Mouse (Mus musculus) forebrain, postnatal 0 days (tissue): ENCODE results near the gene Imp3. TPM values are rescaled to one million over a fixed set of nuclear protein-coding genes. Genes with fewer than 3 reads are reported as not detected.
"Not testable (repeated sequence)": the region's sequence is repeated elsewhere in the genome, so short reads cannot be mapped to it uniquely, and the experiment has no call there.

Source experiments
- ATAC-seq: fragments of 200-750 bp; cut with Nextera tagmentation; 2 replicates; pipeline ENCODE4 v1.8.0; 2017; ENCODE audit warnings: mild to moderate bottlenecking, moderate library complexity
- DNase-seq: peaks from one replicate; pipeline ENCODE4 v3.0.0-alpha.2; 2015
- H3K27ac ChIP-seq: fragments of 300-500 bp; sonication (generic); 2 replicates; pipeline ENCODE4 v1.5.1; 2014; ENCODE audit warnings: low read depth, mild to moderate bottlenecking, antibody characterized with exemption, low read length, moderate library complexity, mixed read lengths
- H3K27me3 ChIP-seq: fragments of 300-500 bp; sonication (generic); 2 replicates; pipeline ENCODE4 v1.6.1; 2014; ENCODE audit warnings: mild to moderate bottlenecking, low read length, mixed read lengths; ENCODE audit not compliant: insufficient read depth
- H3K36me3 ChIP-seq: fragments of 300-500 bp; sonication (generic); 2 replicates; pipeline ENCODE4 v1.6.1; 2014; ENCODE audit warnings: mild to moderate bottlenecking, moderate library complexity; ENCODE audit not compliant: insufficient read depth
- H3K4me1 ChIP-seq: fragments of 300-500 bp; sonication (generic); 2 replicates; pipeline ENCODE4 v1.6.1; 2014; ENCODE audit warnings: antibody characterized with exemption; ENCODE audit not compliant: insufficient read depth
- H3K4me2 ChIP-seq: fragments of 300-500 bp; sonication (generic); 2 replicates; pipeline ENCODE4 v1.6.1; 2014; ENCODE audit warnings: low read depth, mild to moderate bottlenecking, moderate library complexity
- H3K4me3 ChIP-seq: fragments of 300-500 bp; sonication (generic); 2 replicates; pipeline ENCODE4 v1.5.1; 2014; ENCODE audit warnings: low read depth, low read length, mixed read lengths
- H3K9ac ChIP-seq: fragments of 300-500 bp; sonication (generic); 2 replicates; pipeline ENCODE4 v1.6.1; 2014; ENCODE audit warnings: mild to moderate bottlenecking
- H3K9me3 ChIP-seq: fragments of 300-500 bp; sonication (generic); 2 replicates; pipeline ENCODE4 v1.6.1; 2016; ENCODE audit warnings: low read length
- CTCF ChIP-seq: sonication (generic); IDR thresholded peaks from 2 replicates; pipeline ENCODE4 v1.5.1; 2016; ENCODE audit warnings: antibody characterized with exemption, control low read depth, low read depth
- WGBS: fragments of 180-500 bp; shearing (Covaris S2); extraction: QIAGEN DNeasy Blood & Tissue Kit; methylation state at CpG from one replicate; pipeline ENCODE4 v1.1.7; 2014; 5-methylcytosine and 5-hydroxymethylcytosine counted together
- polyA plus RNA-seq: library from polyadenylated mRNA; unstranded; fragments of >200 nt; fragmentation: Nextera tagmentation; extraction: Ambion mirVana; gene quantifications from 2 replicates; pipeline ENCODE4 v1.2.1, GENCODE M21; 2015
- total RNA-seq: library from RNA; depleted of rRNA; stranded (reverse); fragments of >200 nt; gene quantifications from 2 replicates; pipeline ENCODE4 v1.2.3, GENCODE M21; 2014

Imp3 gene
- total and polyA plus RNA-seq, 2 experiments from 2014 or later = 87.5 to 136 TPM

DNA sequence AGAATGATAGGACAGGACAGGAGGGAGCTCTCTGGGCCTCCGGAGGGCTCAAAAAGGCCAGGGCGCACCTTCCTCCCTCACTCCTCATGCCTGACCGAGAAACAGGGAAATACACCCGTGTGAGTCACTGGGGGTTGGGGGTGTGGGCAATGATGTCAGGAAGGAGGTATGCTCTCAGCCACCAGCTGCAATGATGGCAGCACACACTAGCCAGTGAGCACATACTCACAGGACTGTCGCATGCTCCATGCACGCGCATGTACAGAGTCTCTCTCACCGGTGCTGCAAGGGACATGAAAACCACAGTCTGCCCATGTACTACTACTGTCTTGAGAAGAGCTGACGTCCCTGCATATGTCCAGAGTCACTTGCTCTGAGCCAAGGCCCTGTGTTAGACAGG is 29.7 kb upstream of the Imp3 start:
- ATAC-seq (no peak), DNase-seq (no peak)
- H3K9me3 ChIP-seq = no peaks in the 10 kb centered on the region
- 87% methylated on average over 9 of the region's 9 CpGs for WGBS
- H3K9ac ChIP-seq = no peak overlapping the region
- H3K4me3 ChIP-seq = no peak overlapping the region
- H3K4me1 ChIP-seq = no peaks in the 10 kb centered on the region
- no peak overlapping the region for H3K4me2 ChIP-seq
- no peaks in the 10 kb centered on the region for H3K27me3 ChIP-seq
- H3K36me3 ChIP-seq = no peaks in the 10 kb centered on the region
- H3K27ac ChIP-seq = no peak overlapping the region
- TF ChIP-seq CTCF = no peak

DNA sequence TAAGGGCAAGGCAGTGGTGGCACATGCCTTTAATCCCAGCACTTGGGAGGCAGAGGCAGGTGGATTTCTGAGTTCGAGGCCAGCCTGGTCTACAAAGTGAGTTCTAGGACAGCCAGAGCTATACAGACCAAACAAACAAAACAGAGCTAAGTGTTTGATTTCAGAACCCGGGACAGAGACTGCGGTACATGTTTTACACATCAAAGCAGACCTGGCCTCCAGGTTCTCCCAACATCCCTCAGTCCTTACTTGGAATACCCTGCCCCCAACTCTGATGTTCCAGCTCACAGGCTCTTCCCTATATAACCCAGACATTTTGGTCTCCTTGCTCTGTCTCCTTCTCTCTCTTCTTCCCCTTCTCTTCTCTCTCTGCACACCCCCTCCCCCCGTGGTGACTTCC is 27.3 kb upstream of the Imp3 start:
- H3K4me2 ChIP-seq, H3K36me3 ChIP-seq, H3K4me1 ChIP-seq, ATAC-seq, DNase-seq, H3K9me3 ChIP-seq, H3K9ac ChIP-seq, H3K4me3 ChIP-seq, H3K27ac ChIP-seq, H3K27me3 ChIP-seq: not testable (repeated sequence)
- WGBS = 48% methylated on average over 4 of the region's 4 CpGs

DNA sequence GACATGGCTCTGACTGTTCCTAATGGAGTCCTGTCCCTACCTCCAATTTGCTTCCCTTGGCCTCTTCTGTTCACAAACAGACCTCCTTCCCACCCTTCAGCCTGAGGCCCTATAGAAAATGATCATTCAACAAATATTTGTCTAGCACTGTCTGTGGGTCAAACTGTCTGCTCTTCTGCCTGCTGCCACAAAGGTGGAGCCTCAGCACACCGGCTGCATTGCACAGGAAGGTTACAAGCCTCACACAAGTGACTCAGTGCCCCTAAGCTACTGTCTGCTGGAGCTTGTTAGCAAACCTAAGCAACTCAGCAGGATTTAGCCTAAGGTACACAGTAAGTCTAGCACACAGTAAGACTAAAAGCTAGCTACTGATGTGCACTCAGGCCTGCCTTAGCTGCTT is 26.3 kb upstream of the Imp3 start:
- Histone ChIP-seq H3K4me1 (no peaks in the 10 kb centered on the region), H3K36me3 (no peaks in the 10 kb centered on the region), H3K27ac (no peak overlapping the region), H3K9ac (no peak overlapping the region), H3K4me3 (no peak overlapping the region), H3K4me2 (no peak overlapping the region), H3K27me3 (no peaks in the 10 kb centered on the region), H3K9me3 (no peaks in the 10 kb centered on the region)
- DNase-seq (no peak), ATAC-seq (no peak)
- no peak for TF ChIP-seq CTCF
- WGBS = 75% methylated on average over 1 of the region's 1 CpGs

DNA sequence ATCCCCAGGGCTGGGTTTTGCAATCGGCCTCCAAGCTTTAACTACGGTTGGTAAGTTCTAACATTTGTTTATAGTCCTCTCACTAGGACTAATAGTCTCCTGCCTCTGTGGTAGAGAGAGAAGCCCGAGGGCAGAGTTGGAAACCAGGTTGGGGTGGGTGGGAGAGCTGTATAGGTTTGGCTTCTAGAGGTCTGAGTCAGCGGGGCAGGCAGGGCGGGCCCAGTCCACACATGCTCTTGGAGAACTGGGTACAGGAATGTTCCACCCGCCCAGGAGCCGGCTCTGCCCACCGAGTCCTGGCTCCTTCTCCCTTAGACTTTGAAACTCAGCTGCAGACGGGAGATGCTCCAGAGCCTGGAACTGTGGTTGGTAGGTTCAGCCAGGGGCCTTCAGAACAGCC is 23.3 kb upstream of the Imp3 start:
- Histone ChIP-seq H3K36me3 (no peaks in the 10 kb centered on the region), H3K27me3 (no peaks in the 10 kb centered on the region), H3K4me1 (no peaks in the 10 kb centered on the region), H3K4me2 (no peak overlapping the region), H3K27ac (no peak overlapping the region), H3K4me3 (no peak overlapping the region), H3K9ac (no peak overlapping the region), H3K9me3 (no peaks in the 10 kb centered on the region)
- ATAC-seq (no peak), DNase-seq (no peak)
- no peak for TF ChIP-seq CTCF
- WGBS = 91% methylated on average over 9 of the region's 9 CpGs

DNA sequence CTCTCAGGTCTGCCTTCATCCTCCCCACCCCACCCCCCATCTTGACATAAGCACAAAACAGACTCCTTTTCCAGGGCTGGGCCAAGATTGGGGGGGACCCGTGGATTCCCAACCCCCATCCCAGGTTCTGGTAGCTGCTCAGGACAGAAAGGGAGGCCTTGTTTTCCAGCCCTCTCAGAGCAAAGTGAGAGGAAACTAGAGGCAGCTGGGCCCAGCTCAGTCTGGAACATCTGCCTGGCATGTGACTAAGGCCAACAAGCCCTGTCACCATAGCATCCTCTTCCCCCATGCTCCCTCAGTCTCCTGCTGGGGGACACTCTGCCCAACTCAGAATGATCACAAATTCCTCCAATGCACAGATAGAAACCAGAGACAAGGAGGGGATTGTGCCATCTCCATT is 22.2 kb upstream of the Imp3 start:
- no peak overlapping the region for H3K9ac ChIP-seq
- H3K27ac ChIP-seq = no peak overlapping the region
- H3K27me3 ChIP-seq = no peaks in the 10 kb centered on the region
- no peak overlapping the region for H3K4me3 ChIP-seq
- no peak for TF ChIP-seq CTCF
- no peaks in the 10 kb centered on the region for H3K9me3 ChIP-seq
- DNase-seq = no peak
- no peak for ATAC-seq
- no peaks in the 10 kb centered on the region for H3K4me1 ChIP-seq
- 79% methylated on average over 1 of the region's 1 CpGs for WGBS
- no peaks in the 10 kb centered on the region for H3K36me3 ChIP-seq
- H3K4me2 ChIP-seq = no peak overlapping the region

DNA sequence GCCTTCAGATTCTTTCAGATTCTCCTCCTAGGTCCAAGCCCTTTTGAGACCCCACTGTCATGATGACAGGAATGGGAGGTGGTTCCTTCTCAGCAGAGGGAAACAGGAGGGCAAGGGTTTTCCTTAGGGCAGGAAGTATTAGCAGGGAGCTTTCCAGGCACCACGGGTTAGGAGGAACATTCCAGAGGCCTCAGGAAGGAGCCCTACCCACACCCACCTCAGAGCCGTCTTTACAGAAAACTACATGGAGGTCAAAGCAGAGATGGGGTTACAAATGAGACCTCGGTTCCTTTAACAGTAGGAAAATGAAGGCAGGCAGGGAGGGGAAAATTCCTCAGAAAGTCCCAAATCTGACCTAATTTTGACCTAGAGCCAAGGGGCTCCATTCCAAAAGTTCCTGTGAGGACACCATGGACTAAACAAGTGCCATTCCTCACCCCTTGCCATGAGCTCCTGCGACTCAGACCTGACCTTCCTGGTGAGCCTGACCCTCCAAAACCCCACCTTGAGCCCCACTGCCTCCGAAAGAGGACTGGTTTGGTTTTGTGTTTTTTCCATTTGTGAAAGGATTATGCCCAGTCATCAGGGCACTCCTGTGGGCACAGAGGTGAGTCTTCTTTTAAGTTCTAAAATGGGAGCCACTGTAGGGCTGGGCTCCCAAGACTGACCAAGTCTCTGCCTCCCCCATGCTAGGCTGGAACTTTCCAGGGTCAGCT is 21.4 kb upstream of the Imp3 start:
- H3K9me3 ChIP-seq = no peaks in the 10 kb centered on the region
- no peaks in the 10 kb centered on the region for H3K4me1 ChIP-seq
- 78% methylated on average over 5 of the region's 5 CpGs for WGBS
- H3K27ac ChIP-seq = no peak overlapping the region
- no peaks in the 10 kb centered on the region for H3K27me3 ChIP-seq
- H3K36me3 ChIP-seq = no peaks in the 10 kb centered on the region
- ATAC-seq (no peak), DNase-seq (no peak)
- no peak overlapping the region for H3K4me3 ChIP-seq
- no peak overlapping the region for H3K9ac ChIP-seq
- no peak for TF ChIP-seq CTCF
- H3K4me2 ChIP-seq = no peak overlapping the region

DNA sequence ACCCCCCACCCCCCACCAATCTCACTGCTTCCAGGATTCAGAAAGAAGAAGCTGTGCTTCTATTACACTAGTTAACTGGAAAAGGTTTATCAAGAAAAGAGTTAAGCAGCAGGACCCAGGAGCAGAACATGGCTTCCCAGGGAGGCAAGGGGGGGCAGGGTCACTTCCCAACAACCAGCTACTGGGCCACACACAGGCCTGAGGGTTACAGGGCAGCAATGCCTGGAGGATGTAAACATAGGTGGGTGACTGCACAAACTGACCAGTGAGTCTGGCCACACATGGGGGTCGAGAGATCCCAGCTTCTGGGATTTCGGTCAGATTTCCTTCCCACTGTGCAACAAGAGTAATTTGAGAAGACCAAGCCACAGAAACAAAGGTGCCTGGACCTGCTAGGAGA is 20.1 kb upstream of the Imp3 start:
- DNase-seq (no peak), ATAC-seq (no peak)
- no peak for TF ChIP-seq CTCF
- Histone ChIP-seq H3K27me3 (no peaks in the 10 kb centered on the region), H3K4me3 (no peak overlapping the region), H3K9me3 (no peaks in the 10 kb centered on the region), H3K9ac (no peak overlapping the region), H3K4me1 (no peaks in the 10 kb centered on the region), H3K4me2 (no peak overlapping the region), H3K36me3 (no peaks in the 10 kb centered on the region), H3K27ac (no peak overlapping the region)
- WGBS = 68% methylated on average over 2 of the region's 2 CpGs
